Mouse (Mus musculus) kidney, adult 2 months (tissue): ENCODE results near the gene Kcnn1.

Experiments
- CTCF ChIP-seq: fragments of 200-500 bp; conservative IDR thresholded peaks from 2 replicates; pipeline ENCODE4 v1.5.1; 2011; ENCODE audit warnings: low read depth, mild to moderate bottlenecking, control low read depth, low read length, moderate library complexity, mixed read lengths; ENCODE audit not compliant: insufficient read depth, insufficient read length
- POLR2A ChIP-seq: fragments of 200-500 bp; IDR thresholded peaks from one replicate; pipeline ENCODE4 v1.6.1; 2011; ENCODE audit warnings: low read depth, low read length, control low read depth

DNA sequence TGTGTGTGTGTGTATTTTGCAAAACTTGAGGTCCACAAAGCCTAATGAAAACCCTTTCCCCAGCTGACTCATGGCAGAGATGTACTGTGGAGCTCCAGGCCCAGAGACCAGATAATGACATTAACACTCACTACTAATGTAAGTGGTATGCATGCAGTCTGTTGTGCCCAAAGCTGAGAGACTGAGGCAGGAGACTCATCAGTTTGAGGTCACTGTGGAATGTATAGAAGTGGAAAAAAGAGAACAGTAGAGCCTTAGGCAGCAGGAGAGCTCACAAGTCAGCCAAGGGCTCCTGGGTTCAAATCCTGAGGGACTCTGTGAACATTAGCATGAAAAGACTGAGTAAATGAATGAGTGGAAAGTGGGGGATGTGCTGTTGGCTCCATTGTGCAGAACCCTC lies 40.5 kb upstream of the Kcnn1 start:
- TF ChIP-seq POLR2A (no peak), CTCF (no peak)
